In the genomic region with DNA sequence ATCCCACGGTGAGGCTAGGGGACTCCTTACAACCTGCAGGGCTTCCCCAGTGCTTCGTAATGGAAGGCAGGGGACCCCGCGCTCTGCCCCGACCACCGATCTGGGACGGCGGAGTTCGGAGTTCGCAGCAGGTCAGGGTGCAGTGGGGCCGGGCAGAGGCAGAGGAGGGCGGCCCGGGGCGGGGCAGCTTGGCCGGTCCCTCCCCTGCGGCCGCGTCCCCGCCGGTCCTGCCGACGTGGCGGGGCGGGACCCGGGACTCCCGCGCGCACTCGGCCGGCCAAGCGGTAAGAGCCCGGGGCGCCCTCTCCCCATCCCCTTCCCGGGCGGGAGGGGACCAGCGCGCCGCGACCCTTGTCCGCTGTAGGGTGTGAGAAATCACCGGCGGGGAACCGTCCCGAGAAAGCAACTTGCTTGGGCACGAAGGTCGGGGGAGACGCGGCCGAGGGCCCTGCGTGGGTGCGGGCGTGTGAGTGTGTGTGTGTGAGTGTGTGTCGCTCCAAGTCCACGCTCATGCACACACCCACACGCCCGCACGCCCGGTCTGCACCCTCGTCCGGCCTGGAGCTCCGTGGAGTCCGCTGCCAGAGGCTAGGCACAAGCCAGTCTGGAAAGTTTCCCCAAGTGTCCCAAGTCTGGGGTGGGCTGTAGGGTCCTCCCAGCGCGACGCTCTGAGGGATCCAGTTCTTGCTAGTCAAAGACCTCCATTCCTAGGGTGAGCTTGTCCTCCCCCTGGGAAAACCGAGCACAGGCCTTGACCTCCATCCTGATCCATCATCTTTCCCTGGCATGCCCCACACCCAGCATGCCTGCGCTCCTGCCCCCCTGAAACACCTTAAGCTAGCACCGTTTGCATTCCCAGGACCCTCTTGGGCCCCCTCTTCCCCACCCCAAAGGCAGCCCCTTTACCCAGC, we compare ENCODE assay signal across 8 mouse cellular contexts. TPM values are rescaled to one million over a fixed set of nuclear protein-coding genes. Genes with fewer than 3 reads are reported as not detected.
A peak's percentile ranks its signal among the peaks of the same experiment; 100 is the strongest.
DNase-seq lines count a peak whose midpoint lies in the region; ATAC-seq and TF ChIP-seq lines count a peak whose summit lies in the region.

A gene (plus strand): TSS at position 211 of the 911 bp plus-strand sequence.

- peaks cover 15% of the 10 kb centered on the region for H3K27me3 ChIP-seq in hindbrain, embryonic 12.5 days
- peaks cover 6% of the 10 kb centered on the region; the same call in 1 of the 2 replicates for H3K27me3 ChIP-seq in limb, embryonic 10.5 days (ENCODE audit: low read depth, poor library complexity, severe bottlenecking)
- H3K27me3 ChIP-seq in midbrain, embryonic 10.5 days (ENCODE audit: low read depth, poor library complexity, severe bottlenecking): peaks cover 21% of the 10 kb centered on the region

- WGBS in hindbrain, embryonic 12.5 days: under 1% methylated on average over 64 of the region's 68 CpGs
- under 1% methylated on average over 68 of the region's 68 CpGs for WGBS in limb, embryonic 10.5 days
- under 1% methylated on average over 67 of the region's 68 CpGs for WGBS in midbrain, embryonic 10.5 days

- peak within 1 kb of the TSS; percentile 69 for H3K4me3 ChIP-seq in hindbrain, embryonic 12.5 days
- H3K4me3 ChIP-seq in limb, embryonic 10.5 days: peak within 1 kb of the TSS; percentile 80
- H3K4me3 ChIP-seq in midbrain, embryonic 10.5 days: peak within 1 kb of the TSS; percentile 77

- H3K9ac ChIP-seq in hindbrain, embryonic 12.5 days: peak within 1 kb of the TSS; percentile 74

- 0 out of 2 replicates have a peak within 1 kb of the TSS, but pooled peaks have one; percentile 41 for H3K27ac ChIP-seq in hindbrain, embryonic 12.5 days
- peak within 1 kb of the TSS; percentile 89 for H3K27ac ChIP-seq in limb, embryonic 10.5 days
- peak within 1 kb of the TSS; percentile 85 for H3K27ac ChIP-seq in midbrain, embryonic 10.5 days (replicated peaks)

- H3K9me3 ChIP-seq in hindbrain, embryonic 12.5 days (replicated peaks): no peaks in the 10 kb centered on the region
- no peaks in the 10 kb centered on the region for H3K9me3 ChIP-seq in limb, embryonic 10.5 days (replicated peaks)
- no peaks in the 10 kb centered on the region for H3K9me3 ChIP-seq in midbrain, embryonic 10.5 days (replicated peaks)

- peak within 1 kb of the TSS; percentile 96 for H3K4me2 ChIP-seq in hindbrain, embryonic 12.5 days (replicated peaks)

- no peak for TF ChIP-seq POLR2A in brain, embryonic 14.5 days (IDR thresholded peaks at IDR 0.05; ENCODE audit: borderline replicate concordance, extremely low read depth, insufficient read depth, insufficient read length, poor library complexity, severe bottlenecking)

- H3K4me1 ChIP-seq in hindbrain, embryonic 12.5 days: peaks cover 15% of the 10 kb centered on the region
- H3K4me1 ChIP-seq in limb, embryonic 10.5 days: peaks cover 20% of the 10 kb centered on the region
- H3K4me1 ChIP-seq in midbrain, embryonic 10.5 days: peaks cover 39% of the 10 kb centered on the region

- TF ChIP-seq CTCF in brain, embryonic 14.5 days (IDR thresholded peaks at IDR 0.05; ENCODE audit: borderline replicate concordance, extremely low read depth, insufficient read depth, insufficient read length): no peak

- no peaks in the 10 kb centered on the region for H3K36me3 ChIP-seq in hindbrain, embryonic 12.5 days
- H3K36me3 ChIP-seq in limb, embryonic 10.5 days: no peaks in the 10 kb centered on the region
- H3K36me3 ChIP-seq in midbrain, embryonic 10.5 days: no peaks in the 10 kb centered on the region

- DNase-seq in MEL-GATA-1-ER (ENCODE audit: extremely low read depth, low read depth): peak; percentile 11
- peak; percentile 58 for DNase-seq in brain, embryonic 14.5 days (ENCODE audit: low read depth)
- peak; percentile 24 for DNase-seq in forelimb bud, embryonic 11.5 days (ENCODE audit: low read depth, low spot score)
- peak; percentile 83 for DNase-seq in limb, embryonic 10.5 days (ENCODE audit: low spot score)
- peak; percentile 69 for DNase-seq in midbrain, embryonic 10.5 days (ENCODE audit: low spot score)
- peak; percentile 32 for DNase-seq in right cerebral cortex, postnatal 4 days
- DNase-seq in c-Kit-positive CD71-positive TER-119-positive erythroid progenitor cells, embryonic 14.5 days (ENCODE audit: low spot score): no peak

- peak; percentile 73 for ATAC-seq in hindbrain, embryonic 12.5 days (ENCODE audit: low FRiP score)

RNA-seq across cellular contexts. Expression of the gene that starts here (rescaled TPM):
- polyA plus RNA-seq in brain, embryonic 14.5 days (2012; rRNA removed): 6.9 and 9.1 TPM in 2 replicates
- 27.9 and 31.9 TPM in 2 replicates for polyA plus RNA-seq in hindbrain, embryonic 12.5 days (2016; fragmentation: Nextera tagmentation; extraction: Ambion mirVana)
- polyA plus RNA-seq in limb, embryonic 10.5 days (2016; fragmentation: Nextera tagmentation; extraction: Ambion mirVana): 12.5 and 18.3 TPM in 2 replicates
- polyA plus RNA-seq in midbrain, embryonic 10.5 days (2016; fragmentation: Nextera tagmentation; extraction: Ambion mirVana): 16.8 and 19.0 TPM in 2 replicates
